Mouse (Mus musculus) urinary bladder, postnatal 25 days (tissue): Measurements from ENCODE around the gene Olfr1225.
"Not testable (repeated sequence)": the region's sequence is repeated elsewhere in the genome, so short reads cannot be mapped to it uniquely, and the experiment has no call there.

ENCODE experiments used
- DNase-seq: peaks from one replicate; pipeline ENCODE4 v3.0.0; 2022; ENCODE audit warnings: low spot score

Gene Olfr1225

DNA sequence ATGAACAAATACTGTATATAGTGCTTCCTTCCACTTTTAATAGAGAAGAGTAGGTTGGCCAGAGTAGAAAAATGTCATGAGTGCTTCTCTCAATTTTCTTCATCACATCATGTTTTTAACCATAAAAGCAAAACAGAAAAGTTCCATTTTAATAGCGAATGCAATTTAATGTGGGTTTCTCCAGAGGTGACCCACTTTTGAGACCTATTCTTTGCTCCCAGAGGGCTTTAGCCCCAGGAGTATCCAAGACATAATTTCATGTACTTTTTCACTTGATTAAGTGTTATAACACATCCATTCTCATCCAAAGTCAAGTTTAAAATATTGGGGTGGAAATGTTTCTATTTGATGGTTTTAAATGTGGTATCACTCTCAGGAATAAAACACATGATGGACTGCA, at the start of gene Olfr1225:
Gene Olfr1225 (minus strand): TSS at position 101 of the 400 bp plus-strand sequence.
- DNase-seq, result no peak

DNA sequence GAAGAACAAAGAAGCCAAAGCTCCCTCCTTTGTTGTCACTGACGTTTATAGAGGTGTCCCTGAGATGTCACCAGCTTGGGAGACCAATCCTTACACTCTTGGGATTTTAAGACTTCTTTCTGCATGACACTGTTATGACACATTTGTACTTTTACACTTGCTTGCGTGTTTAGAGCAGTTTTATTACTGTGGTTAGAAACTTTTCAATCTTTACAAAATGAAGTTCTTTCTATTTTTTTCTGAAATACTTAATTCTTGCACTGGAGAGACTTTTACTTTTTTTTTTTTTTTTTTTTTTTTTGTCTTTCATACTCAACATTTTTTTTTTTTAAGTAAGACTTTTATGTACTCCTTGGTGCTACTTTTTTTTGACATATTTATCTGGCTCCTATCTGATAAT, 25.5 kb upstream of the Olfr1225 start, which contains the start of gene Olfr1226:
Gene Olfr1226 (minus strand): TSS at position 101 of the 400 bp plus-strand sequence.
- no peak for DNase-seq

DNA sequence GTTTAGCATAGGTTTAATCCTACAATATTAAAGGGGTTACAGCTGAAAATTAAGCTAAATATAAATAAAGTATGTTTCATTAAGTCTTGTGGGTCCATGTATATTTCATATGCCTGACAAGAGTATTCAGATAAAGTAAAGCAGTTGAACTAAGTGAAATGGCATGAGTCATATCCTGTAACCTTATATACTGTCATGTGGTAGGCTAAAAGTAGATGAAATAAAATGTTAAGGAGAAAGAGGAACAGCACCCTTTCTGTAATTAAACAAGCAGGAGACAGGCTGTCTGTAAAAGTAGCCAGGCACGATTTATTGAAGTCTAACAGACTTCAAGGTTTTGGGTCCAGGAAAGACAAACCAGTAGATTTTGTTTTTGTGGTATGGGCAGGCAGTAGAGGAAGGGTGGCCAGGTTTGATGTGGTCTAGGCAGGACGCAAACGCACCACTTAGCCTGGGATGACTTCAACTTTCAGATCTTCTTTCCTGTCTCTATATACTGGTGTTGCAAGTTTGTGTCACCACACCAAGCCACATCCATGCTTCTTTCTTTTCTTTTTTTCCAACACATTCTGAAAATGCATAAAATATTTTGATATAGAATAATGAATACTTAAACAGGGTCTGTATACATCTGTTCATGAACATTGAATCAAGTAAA, 22.0 kb upstream of the Olfr1225 start:
- no peak for DNase-seq

DNA sequence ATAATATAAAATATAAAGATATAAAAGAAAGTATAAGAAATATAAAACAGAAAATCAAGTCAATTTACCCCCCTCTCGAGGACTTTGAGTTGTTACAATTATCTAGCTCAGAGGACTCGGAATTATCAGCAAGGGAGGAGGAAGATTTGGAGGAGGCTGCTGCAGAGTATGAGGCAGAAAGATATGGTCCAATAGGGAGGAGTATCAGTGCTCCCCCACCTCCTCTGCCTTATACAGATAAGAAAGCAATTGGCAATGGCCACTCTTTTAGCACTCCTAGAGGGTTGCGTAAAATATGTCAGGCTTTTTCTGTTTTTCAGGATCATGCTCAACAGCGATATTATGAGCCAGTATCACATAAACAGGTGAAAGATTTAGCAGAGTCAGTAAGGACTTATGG, 9.8 kb downstream of the Olfr1225 start:
- DNase-seq, result not testable (repeated sequence)

DNA sequence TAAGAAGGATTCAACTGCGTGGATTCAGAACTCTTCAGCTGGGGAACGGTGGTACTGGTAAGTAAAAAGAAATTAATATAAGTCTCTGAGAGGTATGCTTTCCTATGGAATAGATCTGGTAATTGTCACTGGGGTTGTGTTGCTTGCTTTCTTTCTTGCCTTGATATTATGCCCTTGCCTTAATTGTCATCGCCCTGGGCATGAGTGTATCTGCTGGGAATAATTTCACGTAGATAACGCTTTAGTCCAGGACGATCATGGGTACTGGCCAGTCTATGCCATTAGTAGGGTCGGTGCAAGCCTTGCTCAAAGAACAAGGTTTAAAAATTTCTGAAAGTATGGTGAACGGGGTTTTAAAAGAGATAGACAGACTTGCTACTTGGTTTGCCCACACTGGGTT, 10.5 kb downstream of the Olfr1225 start, which contains the start of gene Olfr1224-ps1:
Gene Olfr1224-ps1 (minus strand): TSS at position 101 of the 400 bp plus-strand sequence.
- DNase-seq, result not testable (repeated sequence)

DNA sequence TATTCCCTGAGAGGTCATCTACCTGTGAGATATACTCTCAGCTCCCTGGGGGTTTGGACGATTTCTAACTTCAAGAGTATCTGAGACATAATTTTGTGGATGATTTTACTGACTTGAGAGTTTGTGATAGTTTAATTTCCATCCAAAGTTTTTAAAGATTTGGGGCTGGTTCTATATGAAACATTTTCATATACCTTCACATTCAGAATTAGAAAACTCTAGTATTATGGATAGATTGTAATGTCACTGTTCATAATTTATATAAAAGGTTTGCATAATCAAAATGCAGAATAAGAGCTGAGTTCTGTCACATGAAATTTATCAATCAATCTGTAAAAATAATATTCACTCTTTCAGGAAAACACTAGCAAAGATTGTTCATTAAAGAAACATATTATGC, 23.0 kb downstream of the Olfr1225 start, which contains the start of gene Olfr1223:
Gene Olfr1223 (minus strand): TSS at position 101 of the 400 bp plus-strand sequence.
- DNase-seq, result no peak

DNA sequence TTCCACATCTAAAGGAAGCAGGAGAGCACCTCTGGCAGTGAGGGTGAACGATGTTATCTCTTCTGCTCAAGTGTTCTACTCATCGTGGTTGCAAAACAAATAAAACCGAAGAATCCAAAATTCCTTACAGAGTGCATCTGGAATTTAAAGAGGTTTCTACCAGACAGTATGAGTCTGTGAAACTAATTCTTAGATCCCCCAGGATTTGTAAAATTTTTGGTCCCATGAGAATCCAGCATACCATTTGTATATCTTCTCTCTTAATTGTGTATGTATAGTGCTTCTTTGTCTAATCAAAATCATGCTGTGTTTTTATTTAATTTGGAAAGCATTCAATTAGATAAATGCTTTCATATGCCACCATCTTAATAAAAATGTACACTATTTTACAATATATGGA, 41.5 kb downstream of the Olfr1225 start, which contains the start of gene Olfr1222:
Gene Olfr1222 (minus strand): TSS at position 101 of the 400 bp plus-strand sequence.
- no peak for DNase-seq
